Mouse (Mus musculus) midbrain, postnatal 0 days (tissue): ENCODE data around the gene Gm20696. TPM values are rescaled to one million over a fixed set of nuclear protein-coding genes. Genes with fewer than 3 reads are reported as not detected.

Experiments used
- ATAC-seq: fragments of 200-750 bp; cut with Nextera tagmentation; 2 replicates; pipeline ENCODE4 v1.8.0; 2017; ENCODE audit warnings: moderate number of reproducible peaks, mild to moderate bottlenecking, moderate TSS enrichment, moderate library complexity; ENCODE audit not compliant: low FRiP score
- DNase-seq: peaks from one replicate; pipeline ENCODE4 v3.0.0-alpha.2; 2015; ENCODE audit warnings: low spot score
- H3K27ac ChIP-seq: fragments of 300-500 bp; sonication (generic); 2 replicates; pipeline ENCODE4 v1.5.1; 2014; ENCODE audit warnings: low read depth, mild to moderate bottlenecking, low read length, mixed read lengths
- H3K27me3 ChIP-seq: fragments of 300-500 bp; sonication (generic); 2 replicates; pipeline ENCODE4 v1.6.1; 2014; ENCODE audit warnings: low read length, control low read depth, mixed read lengths; ENCODE audit not compliant: insufficient read depth
- H3K36me3 ChIP-seq: fragments of 300-500 bp; sonication (generic); 2 replicates; pipeline ENCODE4 v1.6.1; 2014; ENCODE audit warnings: low read length, control low read depth, mixed read lengths; ENCODE audit not compliant: insufficient read depth
- H3K4me1 ChIP-seq: fragments of 300-500 bp; sonication (generic); 2 replicates; pipeline ENCODE4 v1.6.1; 2014; ENCODE audit warnings: mild to moderate bottlenecking, control low read depth, antibody characterized with exemption, low read length, mixed read lengths; ENCODE audit not compliant: insufficient read depth
- H3K4me2 ChIP-seq: fragments of 300-500 bp; sonication (generic); 2 replicates; pipeline ENCODE4 v1.6.1; 2014; ENCODE audit warnings: low read depth, mild to moderate bottlenecking, low read length, mixed read lengths; ENCODE audit not compliant: poor library complexity, severe bottlenecking
- H3K4me3 ChIP-seq: fragments of 300-500 bp; sonication (generic); 2 replicates; pipeline ENCODE4 v1.5.1; 2014; ENCODE audit warnings: low read depth, mild to moderate bottlenecking, low read length, moderate library complexity
- H3K9ac ChIP-seq: fragments of 300-500 bp; sonication (generic); replicated peaks from 2 replicates; pipeline ENCODE4 v1.6.1; 2014; ENCODE audit warnings: mild to moderate bottlenecking, low read length, moderate library complexity, mixed read lengths; ENCODE audit not compliant: poor library complexity, severe bottlenecking
- H3K9me3 ChIP-seq: fragments of 300-500 bp; sonication (generic); 2 replicates; pipeline ENCODE4 v1.6.1; 2016; ENCODE audit warnings: low read length, control low read depth
- CTCF ChIP-seq: IDR thresholded peaks from 2 replicates; pipeline ENCODE4 v1.5.1; 2016; ENCODE audit warnings: antibody characterized with exemption, mild to moderate bottlenecking
- WGBS: fragments of 180-500 bp; shearing (Covaris S2); extraction: QIAGEN DNeasy Blood & Tissue Kit; methylation state at CpG from one replicate; pipeline ENCODE4 v1.1.7; 2014; 5-methylcytosine and 5-hydroxymethylcytosine counted together
- polyA plus RNA-seq: library from polyadenylated mRNA; unstranded; fragments of >200 nt; fragmentation: Nextera tagmentation; extraction: Ambion mirVana; gene quantifications from 2 replicates; pipeline ENCODE4 v1.2.1, GENCODE M21; 2015
- total RNA-seq: library from RNA; depleted of rRNA; stranded (reverse); fragments of >200 nt; gene quantifications from 2 replicates; pipeline ENCODE4 v1.2.3, GENCODE M21; 2014

Gene Gm20696
- total and polyA plus RNA-seq, 2 experiments from 2014 or later: 1.1 to 2.9 TPM

- Histone ChIP-seq H3K9me3 (no peaks in the 10 kb centered on the region), H3K9ac (no peak overlapping the region), H3K4me3 (no peak overlapping the region), H3K36me3 (no peaks in the 10 kb centered on the region), H3K4me2 (no peak overlapping the region), H3K27me3 (no peaks in the 10 kb centered on the region), H3K4me1 (no peaks in the 10 kb centered on the region), H3K27ac (no peak overlapping the region)
- TF ChIP-seq CTCF: no peak
- 90% methylated on average over 2 of the region's 2 CpGs for WGBS
- DNase-seq (no peak), ATAC-seq (no peak)
These were observed 296.7 kb downstream of the Gm20696 start for GRCm38 (mm10) chr6:99369931-99370330.

DNA sequence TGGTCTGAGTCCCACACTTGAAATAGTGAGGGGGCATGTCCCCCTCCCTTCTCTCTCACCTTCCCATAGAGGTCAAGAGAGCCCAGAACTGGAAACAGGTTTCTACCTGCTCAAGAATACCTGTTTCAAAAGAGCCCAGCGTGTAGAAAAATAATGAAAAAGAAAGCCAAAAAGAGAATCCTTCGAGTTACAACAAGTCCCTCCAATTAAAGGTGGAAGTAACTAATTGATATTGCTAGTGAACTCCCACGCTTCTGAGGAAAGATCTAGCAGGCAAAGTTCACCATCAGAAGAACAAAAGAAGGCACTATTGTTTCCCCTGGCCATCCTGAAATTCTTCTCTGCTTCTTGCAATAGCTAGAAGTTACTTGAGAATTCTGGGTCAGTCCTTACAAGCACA, 297.4 kb downstream of the Gm20696 start:
- Histone ChIP-seq H3K36me3 (no peaks in the 10 kb centered on the region), H3K27me3 (no peaks in the 10 kb centered on the region), H3K4me3 (no peak overlapping the region), H3K9ac (no peak overlapping the region), H3K4me1 (no peaks in the 10 kb centered on the region), H3K27ac (no peak overlapping the region), H3K9me3 (no peaks in the 10 kb centered on the region), H3K4me2 (no peak overlapping the region)
- ATAC-seq (no peak), DNase-seq (no peak)
- 96% methylated on average over 3 of the region's 3 CpGs for WGBS
- no peak for TF ChIP-seq CTCF

GRCm38 (mm10) chr6:99368118-99368753, 298.4 kb downstream of the Gm20696 start:
- no peak for TF ChIP-seq CTCF
- 93% methylated on average over 4 of the region's 4 CpGs for WGBS

GRCm38 (mm10) chr6:99364545-99364944, 302.1 kb downstream of the Gm20696 start:
- Histone ChIP-seq H3K4me2 (no peak overlapping the region), H3K27me3 (no peaks in the 10 kb centered on the region), H3K9ac (no peak overlapping the region), H3K4me3 (no peak overlapping the region), H3K4me1 (no peaks in the 10 kb centered on the region), H3K9me3 (no peaks in the 10 kb centered on the region), H3K27ac (no peak overlapping the region), H3K36me3 (no peaks in the 10 kb centered on the region)
- DNase-seq (no peak), ATAC-seq (no peak)
- 69% methylated on average over 6 of the region's 6 CpGs for WGBS
- TF ChIP-seq CTCF: no peak

More at GRCm38 (mm10) chr6:99368118-99368753, 298.4 kb downstream of the Gm20696 start:
- Histone ChIP-seq H3K4me3 (no peak overlapping the region), H3K4me1 (no peaks in the 10 kb centered on the region), H3K27me3 (no peaks in the 10 kb centered on the region), H3K36me3 (no peaks in the 10 kb centered on the region), H3K4me2 (no peak overlapping the region), H3K9me3 (no peaks in the 10 kb centered on the region), H3K27ac (no peak overlapping the region), H3K9ac (no peak overlapping the region)
- DNase-seq: no peak
- no peak for ATAC-seq

GRCm38 (mm10) chr6:99360581-99360980, 306.0 kb downstream of the Gm20696 start:
- Histone ChIP-seq H3K36me3 (no peaks in the 10 kb centered on the region), H3K27me3 (no peaks in the 10 kb centered on the region), H3K27ac (no peak overlapping the region), H3K4me1 (no peaks in the 10 kb centered on the region), H3K4me2 (no peak overlapping the region), H3K9me3 (no peaks in the 10 kb centered on the region), H3K9ac (no peak overlapping the region), H3K4me3 (no peak overlapping the region)
- DNase-seq: no peak
- TF ChIP-seq CTCF: no peak
- ATAC-seq: no peak
- WGBS: 91% methylated on average over 4 of the region's 4 CpGs

DNA sequence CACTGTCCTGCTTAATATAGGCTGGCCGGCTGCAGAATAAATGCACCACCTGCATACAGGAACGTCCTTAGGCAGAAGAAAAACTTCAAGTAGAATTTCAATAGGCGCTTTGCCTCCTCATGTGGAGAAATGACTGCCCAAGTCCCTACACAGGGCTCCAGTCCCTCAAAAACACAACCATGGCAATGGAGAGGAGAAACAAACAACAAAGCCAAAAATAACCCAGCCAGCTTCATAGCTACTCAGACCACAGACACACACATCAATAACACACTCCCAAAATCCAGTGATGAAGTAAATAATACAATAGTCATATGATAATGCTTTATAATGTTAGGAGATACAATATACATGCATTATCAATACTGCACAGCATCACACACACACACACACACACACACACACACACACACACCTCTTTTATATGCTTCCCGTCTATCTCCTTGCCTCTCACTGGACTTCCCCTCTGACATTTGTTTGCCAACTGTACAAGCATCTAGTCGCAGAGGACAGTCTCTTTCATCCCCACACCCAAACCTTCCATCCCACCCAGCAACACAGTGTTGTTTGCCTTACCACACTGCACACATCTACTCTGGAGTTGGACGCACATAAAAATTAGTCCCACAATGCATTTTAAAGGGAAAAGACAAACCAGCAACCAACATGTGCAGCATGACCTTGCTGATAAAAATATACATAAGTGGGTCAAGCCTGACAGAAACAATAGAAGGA, 306.7 kb downstream of the Gm20696 start:
- Histone ChIP-seq H3K27me3 (no peaks in the 10 kb centered on the region), H3K9me3 (no peaks in the 10 kb centered on the region), H3K4me1 (no peaks in the 10 kb centered on the region), H3K4me3 (no peak overlapping the region), H3K4me2 (no peak overlapping the region), H3K36me3 (no peaks in the 10 kb centered on the region), H3K9ac (no peak overlapping the region), H3K27ac (no peak overlapping the region)
- ATAC-seq: no peak
- no peak for TF ChIP-seq CTCF
- 79% methylated on average over 6 of the region's 6 CpGs for WGBS
- DNase-seq: no peak
